Mouse (Mus musculus) megakaryocyte, embryonic 14.5 days (primary cell): Measurements from ENCODE around the gene Stk39.

Source experiments
- FLI1 ChIP-seq: IDR thresholded peaks from 2 replicates; pipeline ENCODE4 v1.6.1; 2012; ENCODE audit warnings: low read length, inconsistent platforms, mixed read lengths
- GATA1 ChIP-seq: IDR thresholded peaks from 3 replicates; pipeline ENCODE4 v1.6.1; 2012; ENCODE audit warnings: mixed read lengths, low read length, inconsistent platforms, borderline replicate concordance

- TF ChIP-seq GATA1 (no peak), FLI1 (no peak)
These were observed 59.9 kb downstream of the Stk39 start for GRCm38 (mm10) chr2:68412149-68412548.
